Mouse (Mus musculus): Measurements from ENCODE around the gene Abcg1.

- TF ChIP-seq ZC3H11A (IDR thresholded peaks at IDR 0.05; ENCODE audit: low read depth, low read length) (no peak), MAZ (IDR thresholded peaks at IDR 0.05; ENCODE audit: low read depth, low read length) (no peak), JUND (conservative IDR thresholded peaks at IDR 0.05; ENCODE audit: low read depth, low read length) (no peak), POLR2A (IDR thresholded peaks at IDR 0.05; ENCODE audit: low read depth, low read length) (no peak), CTCF (conservative IDR thresholded peaks at IDR 0.05 in 1 of 2, IDR thresholded peaks at IDR 0.05 in 1 of 2; ENCODE audit: low read depth in 2 of 2, low read length in 2 of 2) (no peak), POLR2AphosphoS2 (IDR thresholded peaks at IDR 0.05; ENCODE audit: low read depth, low read length) (no peak), RCOR1 (conservative IDR thresholded peaks at IDR 0.05; ENCODE audit: low read depth, low read length) (no peak), USF1 (IDR thresholded peaks at IDR 0.05; ENCODE audit: low read depth, low read length) (no peak), ZKSCAN1 (IDR thresholded peaks at IDR 0.05; ENCODE audit: borderline replicate concordance, low read depth, low read length) (no peak), MEF2A (IDR thresholded peaks at IDR 0.05; ENCODE audit: borderline replicate concordance, low read depth, low read length) (no peak), GABPA (IDR thresholded peaks at IDR 0.05; ENCODE audit: insufficient replicate concordance, low read depth, low read length) (no peak), MAX (IDR thresholded peaks at IDR 0.05; ENCODE audit: low read length) (no peak), HCFC1 (IDR thresholded peaks at IDR 0.05; ENCODE audit: low read depth, low read length) (no peak)
Observed at GRCm38 (mm10) chr17:31128708-31129318, 71.3 kb downstream of the Abcg1 start.

Measured in CH12.LX (cell line).